Mouse (Mus musculus): ENCODE measurements around the gene Gm49711.

Gm49711 gene

GRCm38 (mm10) chr16:92127226-92127625, 69.1 kb downstream of the Gm49711 start:
- DNase-seq: no peak

GRCm38 (mm10) chr16:92127666-92128065, 69.5 kb downstream of the Gm49711 start:
- no peak for DNase-seq

- DNase-seq: no peak
Measured at GRCm38 (mm10) chr16:92129843-92130242, 71.7 kb downstream of the Gm49711 start.

- DNase-seq: no peak
Measured at GRCm38 (mm10) chr16:92132511-92132910, 74.4 kb downstream of the Gm49711 start.

GRCm38 (mm10) chr16:92134148-92134764, 76.1 kb downstream of the Gm49711 start:
- DNase-seq: no peak

- DNase-seq: no peak
Measured at GRCm38 (mm10) chr16:92136275-92136674, 78.2 kb downstream of the Gm49711 start.

GRCm38 (mm10) chr16:92139386-92140261, 81.5 kb downstream of the Gm49711 start:
- DNase-seq: no peak

- DNase-seq: no peak
Measured at GRCm38 (mm10) chr16:92140328-92140727, 82.2 kb downstream of the Gm49711 start.

- DNase-seq: no peak
Measured at GRCm38 (mm10) chr16:92141021-92141420, 82.9 kb downstream of the Gm49711 start.

GRCm38 (mm10) chr16:92142426-92143012, 84.4 kb downstream of the Gm49711 start:
- no peak for DNase-seq

- DNase-seq: no peak
Measured at GRCm38 (mm10) chr16:92147631-92148366, 89.7 kb downstream of the Gm49711 start.

- DNase-seq: no peak
Measured at GRCm38 (mm10) chr16:92148367-92148728, 90.2 kb downstream of the Gm49711 start.

- no peak for DNase-seq
Measured at GRCm38 (mm10) chr16:92150975-92151374, 92.9 kb downstream of the Gm49711 start.

GRCm38 (mm10) chr16:92158021-92158455, 99.9 kb downstream of the Gm49711 start:
- DNase-seq: peak; percentile 69

GRCm38 (mm10) chr16:92158461-92159091, 100.5 kb downstream of the Gm49711 start:
- DNase-seq: peak; percentile 72

- no peak for DNase-seq
Measured at GRCm38 (mm10) chr16:92159114-92159513, 101.0 kb downstream of the Gm49711 start.

GRCm38 (mm10) chr16:92162289-92162688, 104.2 kb downstream of the Gm49711 start:
- DNase-seq: no peak

- DNase-seq: no peak
Measured at GRCm38 (mm10) chr16:92163545-92163944, 105.4 kb downstream of the Gm49711 start.

GRCm38 (mm10) chr16:92176052-92176451, 117.9 kb downstream of the Gm49711 start:
- DNase-seq: no peak

- DNase-seq: no peak
Measured at GRCm38 (mm10) chr16:92177718-92178117, 119.6 kb downstream of the Gm49711 start.

- DNase-seq: no peak
Measured at GRCm38 (mm10) chr16:92179306-92179705, 121.2 kb downstream of the Gm49711 start.

- no peak for DNase-seq
Measured at GRCm38 (mm10) chr16:92183477-92183876, 125.4 kb downstream of the Gm49711 start.

GRCm38 (mm10) chr16:92190603-92191002, 132.5 kb downstream of the Gm49711 start:
- no peak for DNase-seq

Measured in right cerebral cortex, postnatal 4 days (tissue).